Mouse (Mus musculus) lung, postnatal 0 days (tissue): ENCODE results near the gene Aldh1l1.

Experiments
- CTCF ChIP-seq: IDR thresholded peaks from 2 replicates; pipeline ENCODE4 v1.5.1; 2016; ENCODE audit warnings: antibody characterized with exemption, mild to moderate bottlenecking
- EP300 ChIP-seq: IDR thresholded peaks from 2 replicates; pipeline ENCODE4 v1.6.1; 2016; ENCODE audit warnings: antibody characterized with exemption, mild to moderate bottlenecking, control low read depth

DNA sequence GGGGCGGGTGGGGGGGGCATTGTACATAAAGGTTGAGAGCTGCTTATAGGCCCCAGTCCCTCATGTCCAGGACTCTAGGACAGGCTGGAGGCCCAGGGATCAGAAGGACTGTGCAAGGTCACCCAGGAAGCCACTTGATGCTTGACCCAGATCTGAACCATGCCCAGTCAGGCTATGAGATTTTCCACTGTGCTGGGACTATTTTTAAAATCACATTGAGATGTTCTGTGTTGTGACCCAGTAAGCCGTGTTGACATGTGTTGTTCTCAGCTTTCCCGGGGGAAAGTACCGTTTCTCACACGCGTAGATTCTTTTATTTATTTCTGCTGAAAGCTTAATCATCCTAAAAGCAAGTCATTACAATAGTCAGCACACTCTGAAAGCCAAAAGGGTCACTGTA lies 129.8 kb downstream of the Aldh1l1 start:
- no peak for TF ChIP-seq CTCF
- no peak for TF ChIP-seq EP300
